Mouse (Mus musculus) large intestine, adult 2 months (tissue): Measurements from ENCODE around the gene Cfap43. TPM values are rescaled to one million over a fixed set of nuclear protein-coding genes. Genes with fewer than 3 reads are reported as not detected.
"Not testable (repeated sequence)": the region's sequence is repeated elsewhere in the genome, so short reads cannot be mapped to it uniquely, and the experiment has no call there.

Source experiments
- DNase-seq: peaks from one replicate; pipeline ENCODE4 v3.0.0-alpha.2; 2012; ENCODE audit warnings: low read depth, low spot score
- WGBS: fragments of 180-500 bp; shearing (Covaris S2); methylation state at CpG from one replicate; pipeline ENCODE4 v1.1.7; 2018; 5-methylcytosine and 5-hydroxymethylcytosine counted together
- polyA plus RNA-seq: library from polyadenylated mRNA; depleted of rRNA; stranded (reverse); fragments of >200 nt; gene quantifications from 2 replicates; pipeline ENCODE4 v1.2.3, GENCODE M21; 2012

Cfap43 gene
- polyA plus RNA-seq, 1 experiment: not detected

GRCm38 (mm10) chr19:47862581-47862980, 56.5 kb downstream of the Cfap43 start:
- 95% methylated on average over 3 of the region's 3 CpGs for WGBS
- no peak for DNase-seq

- WGBS: 89% methylated on average over 8 of the region's 8 CpGs
- DNase-seq: no peak
Measured at GRCm38 (mm10) chr19:47859180-47859579, 59.9 kb downstream of the Cfap43 start.

- 87% methylated on average over 18 of the region's 18 CpGs for WGBS
- no peak for DNase-seq
Measured at GRCm38 (mm10) chr19:47857957-47858942, 60.8 kb downstream of the Cfap43 start.

GRCm38 (mm10) chr19:47854796-47855783, 64.0 kb downstream of the Cfap43 start, which contains the start of gene Gsto1:
Gsto1 (plus strand) TSS chr19:47854970.
- DNase-seq: peak; percentile 83
- WGBS: under 1% methylated on average over 60 of the region's 60 CpGs

- DNase-seq: peak; percentile 36
- WGBS: 13% methylated on average over 13 of the region's 13 CpGs
Measured at GRCm38 (mm10) chr19:47853951-47854795, 64.9 kb downstream of the Cfap43 start.

GRCm38 (mm10) chr19:47853053-47853452, 66.0 kb downstream of the Cfap43 start:
- WGBS: 83% methylated on average over 3 of the region's 3 CpGs
- no peak for DNase-seq

- DNase-seq: not testable (repeated sequence)
- 64% methylated on average over 3 of the region's 3 CpGs for WGBS
Measured at GRCm38 (mm10) chr19:47852131-47852530, 67.0 kb downstream of the Cfap43 start.

GRCm38 (mm10) chr19:47849735-47850134, 69.4 kb downstream of the Cfap43 start:
- DNase-seq: no peak
- 83% methylated on average over 3 of the region's 3 CpGs for WGBS

- WGBS: 79% methylated on average over 15 of the region's 15 CpGs
- not testable (repeated sequence) for DNase-seq
Measured at GRCm38 (mm10) chr19:47841234-47841633, 77.9 kb downstream of the Cfap43 start.

- 2% methylated on average over 6 of the region's 6 CpGs for WGBS
- DNase-seq: no peak
Measured at GRCm38 (mm10) chr19:47837527-47837901, 81.6 kb downstream of the Cfap43 start.

GRCm38 (mm10) chr19:47836701-47837526, 82.2 kb downstream of the Cfap43 start:
- no peak for DNase-seq
- 10% methylated on average over 49 of the region's 49 CpGs for WGBS

GRCm38 (mm10) chr19:47835776-47836175, 83.3 kb downstream of the Cfap43 start:
- no peak for DNase-seq
- WGBS: 92% methylated on average over 7 of the region's 7 CpGs

- DNase-seq: no peak
- 23% methylated on average over 5 of the region's 5 CpGs for WGBS
Measured at GRCm38 (mm10) chr19:47834614-47835013, 84.5 kb downstream of the Cfap43 start.

GRCm38 (mm10) chr19:47832316-47832715, 86.8 kb downstream of the Cfap43 start:
- WGBS: 81% methylated on average over 16 of the region's 16 CpGs
- no peak for DNase-seq

- WGBS: 98% methylated on average over 8 of the region's 8 CpGs
- no peak for DNase-seq
Measured at GRCm38 (mm10) chr19:47831111-47831510, 88.0 kb downstream of the Cfap43 start.

GRCm38 (mm10) chr19:47829913-47830450, 89.1 kb downstream of the Cfap43 start:
- no peak for DNase-seq
- WGBS: 88% methylated on average over 14 of the region's 14 CpGs

- WGBS: 53% methylated on average over 5 of the region's 5 CpGs
- no peak for DNase-seq
Measured at GRCm38 (mm10) chr19:47824026-47824425, 95.1 kb downstream of the Cfap43 start.
